Mouse (Mus musculus): ENCODE measurements around the gene Gstt3.
A peak's percentile ranks its signal among the peaks of the same experiment; 100 is the strongest.

GRCm38 (mm10) chr10:75772795-75773664 is 8.2 kb downstream of the Gstt3 start, which contains the start of gene Ddt:
- TF ChIP-seq EP300 (IDR thresholded peaks at IDR 0.05; ENCODE audit: low read depth) = 0 out of 2 replicates have a peak, but pooled peaks have one; percentile 40
- TF ChIP-seq CTCF (IDR thresholded peaks at IDR 0.05; ENCODE audit: low read depth) = peak; percentile 21; the same call in 1 of the 2 replicates

Data from heart, postnatal 0 days (tissue).